Mouse (Mus musculus) myocyte (in vitro differentiated cells): ENCODE results near the gene Osbpl11.

ENCODE experiments used
- E2F4 ChIP-seq: IDR thresholded peaks from one replicate; pipeline ENCODE4 v1.6.1; 2011; ENCODE audit warnings: mild to moderate bottlenecking, control low read depth, moderate library complexity; ENCODE audit not compliant: insufficient read depth
- MAX ChIP-seq: IDR thresholded peaks from one replicate; pipeline ENCODE4 v1.6.1; 2011; ENCODE audit warnings: low read depth, mild to moderate bottlenecking, control low read depth
- MYOG ChIP-seq, 3 experiments: IDR thresholded peaks; one replicate each; pipeline ENCODE4 v1.6.1; 2011; ENCODE audit warnings: control low read depth in 2 of 3, low read depth in 2 of 3, mild to moderate bottlenecking in 2 of 3; ENCODE audit not compliant: insufficient read length in 2 of 3, control insufficient read depth in 1 of 3, insufficient read depth in 1 of 3
- POLR2A ChIP-seq: IDR thresholded peaks from one replicate; pipeline ENCODE4 v1.6.1; 2011; ENCODE audit warnings: low read depth, mild to moderate bottlenecking, control low read depth, moderate library complexity; ENCODE audit not compliant: insufficient read length
- POLR2AphosphoS2 ChIP-seq: IDR thresholded peaks from one replicate; pipeline ENCODE4 v1.6.1; 2011; ENCODE audit warnings: low read depth, control low read depth; ENCODE audit not compliant: insufficient read length
- REST ChIP-seq: IDR thresholded peaks from one replicate; pipeline ENCODE4 v1.6.1; 2011; ENCODE audit warnings: mild to moderate bottlenecking, control low read depth, moderate library complexity; ENCODE audit not compliant: insufficient read depth, insufficient read length
- SRF ChIP-seq: IDR thresholded peaks from one replicate; pipeline ENCODE4 v1.6.1; 2011; ENCODE audit warnings: low read depth; ENCODE audit not compliant: control insufficient read depth, insufficient read length
- TCF12 ChIP-seq: IDR thresholded peaks from one replicate; pipeline ENCODE4 v1.6.1; 2011; ENCODE audit warnings: mild to moderate bottlenecking, control low read depth; ENCODE audit not compliant: poor library complexity, insufficient read depth, severe bottlenecking
- USF1 ChIP-seq: IDR thresholded peaks from one replicate; pipeline ENCODE4 v1.6.1; 2011; ENCODE audit warnings: low read depth, mild to moderate bottlenecking, control low read depth, moderate library complexity

DNA sequence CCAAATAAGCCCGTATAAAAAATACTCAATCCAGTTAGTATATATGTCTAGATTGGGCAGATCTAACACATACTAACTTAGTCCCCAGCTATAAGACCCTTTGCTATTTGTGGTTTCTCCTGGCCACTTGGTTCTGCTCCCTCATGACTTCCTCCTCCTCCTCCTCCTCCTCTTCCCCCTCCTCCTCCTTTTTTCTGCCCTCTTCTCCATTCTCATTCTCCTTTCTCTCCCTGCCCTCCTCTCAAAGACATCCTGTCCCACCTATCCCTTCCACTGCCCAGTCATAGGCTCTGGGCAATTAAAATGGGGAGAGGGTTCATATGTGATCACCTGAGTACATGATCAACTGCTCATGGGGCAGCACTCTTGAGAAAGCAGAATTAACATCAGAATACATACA, 77.2 kb downstream of the Osbpl11 start:
- TF ChIP-seq MYOG (IDR thresholded peaks at IDR 0.05; ENCODE audit: control insufficient read depth in 1 of 3, insufficient read depth in 1 of 3, insufficient read length in 2 of 3, low read depth in 2 of 3) (no peak), TCF12 (no peak), POLR2A (no peak), SRF (no peak), USF1 (no peak), POLR2AphosphoS2 (no peak), MAX (no peak), E2F4 (no peak), REST (no peak)
